Mouse (Mus musculus) forebrain, postnatal 0 days (tissue): ENCODE results near the gene Acvr1. TPM values are rescaled to one million over a fixed set of nuclear protein-coding genes. Genes with fewer than 3 reads are reported as not detected.
A peak's percentile ranks its signal among the peaks of the same experiment; 100 is the strongest.

Experiments used
- ATAC-seq: fragments of 200-750 bp; cut with Nextera tagmentation; 2 replicates; pipeline ENCODE4 v1.8.0; 2017; ENCODE audit warnings: mild to moderate bottlenecking, moderate library complexity
- DNase-seq: peaks from one replicate; pipeline ENCODE4 v3.0.0-alpha.2; 2015
- H3K27ac ChIP-seq: fragments of 300-500 bp; sonication (generic); 2 replicates; pipeline ENCODE4 v1.5.1; 2014; ENCODE audit warnings: low read depth, mild to moderate bottlenecking, antibody characterized with exemption, low read length, moderate library complexity, mixed read lengths
- H3K27me3 ChIP-seq: fragments of 300-500 bp; sonication (generic); 2 replicates; pipeline ENCODE4 v1.6.1; 2014; ENCODE audit warnings: mild to moderate bottlenecking, low read length, mixed read lengths; ENCODE audit not compliant: insufficient read depth
- H3K36me3 ChIP-seq: fragments of 300-500 bp; sonication (generic); 2 replicates; pipeline ENCODE4 v1.6.1; 2014; ENCODE audit warnings: mild to moderate bottlenecking, moderate library complexity; ENCODE audit not compliant: insufficient read depth
- H3K4me1 ChIP-seq: fragments of 300-500 bp; sonication (generic); 2 replicates; pipeline ENCODE4 v1.6.1; 2014; ENCODE audit warnings: antibody characterized with exemption; ENCODE audit not compliant: insufficient read depth
- H3K4me2 ChIP-seq: fragments of 300-500 bp; sonication (generic); 2 replicates; pipeline ENCODE4 v1.6.1; 2014; ENCODE audit warnings: low read depth, mild to moderate bottlenecking, moderate library complexity
- H3K4me3 ChIP-seq: fragments of 300-500 bp; sonication (generic); 2 replicates; pipeline ENCODE4 v1.5.1; 2014; ENCODE audit warnings: low read depth, low read length, mixed read lengths
- H3K9ac ChIP-seq: fragments of 300-500 bp; sonication (generic); 2 replicates; pipeline ENCODE4 v1.6.1; 2014; ENCODE audit warnings: mild to moderate bottlenecking
- H3K9me3 ChIP-seq: fragments of 300-500 bp; sonication (generic); 2 replicates; pipeline ENCODE4 v1.6.1; 2016; ENCODE audit warnings: low read length
- CTCF ChIP-seq: sonication (generic); IDR thresholded peaks from 2 replicates; pipeline ENCODE4 v1.5.1; 2016; ENCODE audit warnings: antibody characterized with exemption, control low read depth, low read depth
- WGBS: fragments of 180-500 bp; shearing (Covaris S2); extraction: QIAGEN DNeasy Blood & Tissue Kit; methylation state at CpG from one replicate; pipeline ENCODE4 v1.1.7; 2014; 5-methylcytosine and 5-hydroxymethylcytosine counted together
- polyA plus RNA-seq: library from polyadenylated mRNA; unstranded; fragments of >200 nt; fragmentation: Nextera tagmentation; extraction: Ambion mirVana; gene quantifications from 2 replicates; pipeline ENCODE4 v1.2.1, GENCODE M21; 2015
- total RNA-seq: library from RNA; depleted of rRNA; stranded (reverse); fragments of >200 nt; gene quantifications from 2 replicates; pipeline ENCODE4 v1.2.3, GENCODE M21; 2014

The Acvr1 gene
- total and polyA plus RNA-seq, 2 experiments from 2014 or later: 6.4 to 16.4 TPM

DNA sequence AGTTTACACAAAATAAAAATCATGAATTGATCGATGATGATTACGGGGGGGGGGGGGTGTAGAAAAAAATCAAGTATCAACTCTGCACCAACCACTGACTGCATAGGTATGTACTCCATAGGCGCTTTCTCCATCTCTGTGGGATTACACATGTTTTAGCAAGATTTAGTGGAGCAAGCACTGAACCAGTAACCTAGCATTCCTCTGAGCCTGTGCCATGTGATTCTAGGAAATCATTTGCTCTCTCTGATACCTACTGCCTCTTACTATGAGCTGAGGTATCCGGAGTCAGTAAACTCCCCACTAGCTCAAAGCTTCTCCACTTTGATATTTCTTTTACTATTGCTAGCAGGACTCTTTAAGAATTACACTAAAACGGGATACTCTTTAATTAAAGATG is 43.1 kb downstream of the Acvr1 start:
- WGBS: 77% methylated on average over 5 of the region's 5 CpGs
- no peak for ATAC-seq
- H3K4me2 ChIP-seq: no peak overlapping the region
- no peak for TF ChIP-seq CTCF
- H3K36me3 ChIP-seq: no peaks in the 10 kb centered on the region
- DNase-seq: no peak
- no peak overlapping the region for H3K27ac ChIP-seq
- H3K27me3 ChIP-seq: no peaks in the 10 kb centered on the region
- H3K9ac ChIP-seq: no peak overlapping the region
- H3K4me3 ChIP-seq: no peak overlapping the region
- H3K4me1 ChIP-seq: 0 out of 2 replicates have a peak, but pooled peaks cover 6% of the 10 kb centered on the region
- no peaks in the 10 kb centered on the region for H3K9me3 ChIP-seq

DNA sequence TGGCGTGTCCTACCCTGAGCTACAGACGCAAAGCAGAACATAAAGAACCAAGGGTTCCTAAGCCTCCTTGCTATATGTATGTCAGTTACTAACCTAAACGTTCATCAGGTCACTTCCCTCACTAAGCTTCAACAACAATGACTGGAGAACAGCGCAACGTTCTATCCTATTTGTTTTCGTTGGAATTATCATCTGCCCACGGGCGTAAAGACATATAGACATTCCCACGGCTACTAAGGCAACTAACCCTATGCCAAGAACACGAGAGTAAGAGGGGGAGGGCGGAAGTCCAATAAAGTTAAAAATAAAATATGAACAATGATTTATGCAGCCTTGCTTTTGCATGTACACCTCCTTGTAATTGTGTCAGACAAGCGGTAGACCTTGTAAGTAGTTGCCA is 43.9 kb downstream of the Acvr1 start:
- Histone ChIP-seq H3K36me3 (no peaks in the 10 kb centered on the region), H3K9me3 (no peaks in the 10 kb centered on the region), H3K27ac (no peak overlapping the region), H3K4me2 (no peak overlapping the region), H3K4me1 (0 out of 2 replicates have a peak, but pooled peaks cover 6% of the 10 kb centered on the region), H3K27me3 (no peaks in the 10 kb centered on the region), H3K9ac (no peak overlapping the region), H3K4me3 (no peak overlapping the region)
- WGBS: 85% methylated on average over 12 of the region's 12 CpGs
- no peak for ATAC-seq
- no peak for TF ChIP-seq CTCF
- DNase-seq: no peak

- Histone ChIP-seq H3K9ac (no peak overlapping the region), H3K36me3 (no peaks in the 10 kb centered on the region), H3K9me3 (no peaks in the 10 kb centered on the region), H3K4me1 (peaks cover 6% of the 10 kb centered on the region; the same call in 1 of the 2 replicates), H3K27me3 (no peaks in the 10 kb centered on the region), H3K4me2 (no peak overlapping the region), H3K4me3 (no peak overlapping the region), H3K27ac (no peak overlapping the region)
- no peak for DNase-seq
- no peak for ATAC-seq
- WGBS: 74% methylated on average over 6 of the region's 6 CpGs
- TF ChIP-seq CTCF: no peak
Measured at GRCm38 (mm10) chr2:58521621-58522020, 45.3 kb downstream of the Acvr1 start.

DNA sequence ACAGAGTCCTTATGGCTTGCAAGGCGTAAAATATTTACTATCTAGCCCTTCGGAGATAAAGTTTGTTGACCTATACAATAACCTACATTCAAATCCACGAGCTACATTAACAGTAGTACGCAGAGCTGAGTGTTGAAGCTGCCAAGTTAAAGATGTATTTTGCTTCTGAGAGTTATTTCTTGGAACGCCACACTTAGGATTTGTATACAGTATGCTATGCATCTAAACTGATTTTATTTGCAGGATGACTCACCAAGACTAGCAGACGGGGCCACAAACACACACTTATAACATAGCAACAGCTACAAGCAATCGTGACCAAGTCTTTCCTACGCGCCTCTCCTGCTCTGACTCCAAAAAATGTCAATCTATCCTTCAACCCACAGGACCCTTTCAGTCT is 46.2 kb downstream of the Acvr1 start:
- Histone ChIP-seq H3K9me3 (no peaks in the 10 kb centered on the region), H3K27me3 (no peaks in the 10 kb centered on the region), H3K36me3 (no peaks in the 10 kb centered on the region), H3K9ac (no peak overlapping the region), H3K4me1 (peaks cover 10% of the 10 kb centered on the region; the same call in 1 of the 2 replicates), H3K27ac (no peak overlapping the region), H3K4me3 (no peak overlapping the region), H3K4me2 (no peak overlapping the region)
- 81% methylated on average over 9 of the region's 9 CpGs for WGBS
- DNase-seq (no peak), ATAC-seq (peak; percentile 46; the same call in 1 of the 2 replicates)
- TF ChIP-seq CTCF: no peak

- H3K9me3 ChIP-seq: no peaks in the 10 kb centered on the region
- ATAC-seq (no peak), DNase-seq (no peak)
- no peak overlapping the region for H3K27ac ChIP-seq
- no peaks in the 10 kb centered on the region for H3K27me3 ChIP-seq
- 82% methylated on average over 1 of the region's 1 CpGs for WGBS
- H3K4me3 ChIP-seq: no peak overlapping the region
- no peak overlapping the region for H3K9ac ChIP-seq
- H3K4me1 ChIP-seq: peaks cover 7% of the 10 kb centered on the region; the same call in 1 of the 2 replicates
- no peak overlapping the region for H3K4me2 ChIP-seq
- no peaks in the 10 kb centered on the region for H3K36me3 ChIP-seq
- no peak for TF ChIP-seq CTCF
Measured at GRCm38 (mm10) chr2:58518517-58518916, 48.4 kb downstream of the Acvr1 start.

- no peaks in the 10 kb centered on the region for H3K27me3 ChIP-seq
- ATAC-seq (no peak), DNase-seq (no peak)
- no peak overlapping the region for H3K9ac ChIP-seq
- WGBS: 57% methylated on average over 6 of the region's 6 CpGs
- TF ChIP-seq CTCF: no peak
- H3K4me3 ChIP-seq: no peak overlapping the region
- H3K9me3 ChIP-seq: no peaks in the 10 kb centered on the region
- H3K27ac ChIP-seq: no peak overlapping the region
- H3K4me2 ChIP-seq: no peak overlapping the region
- no peaks in the 10 kb centered on the region for H3K36me3 ChIP-seq
- peaks cover 4% of the 10 kb centered on the region; the same call in 1 of the 2 replicates for H3K4me1 ChIP-seq
Measured at GRCm38 (mm10) chr2:58516920-58517319, 50.0 kb downstream of the Acvr1 start.

- Histone ChIP-seq H3K4me1 (peaks cover 4% of the 10 kb centered on the region; the same call in 1 of the 2 replicates), H3K36me3 (no peaks in the 10 kb centered on the region), H3K4me3 (no peak overlapping the region), H3K4me2 (no peak overlapping the region), H3K9me3 (no peaks in the 10 kb centered on the region), H3K9ac (no peak overlapping the region), H3K27ac (no peak overlapping the region), H3K27me3 (no peaks in the 10 kb centered on the region)
- WGBS: 42% methylated on average over 15 of the region's 15 CpGs
- TF ChIP-seq CTCF: no peak
- ATAC-seq (peak; percentile 21; the same call in 1 of the 2 replicates), DNase-seq (no peak)
Measured at GRCm38 (mm10) chr2:58516000-58516399, 51.0 kb downstream of the Acvr1 start.
